Mouse (Mus musculus): ENCODE results near the gene Dmtf1. TPM values are rescaled to one million over a fixed set of nuclear protein-coding genes. Genes with fewer than 3 reads are reported as not detected.
"Not testable (repeated sequence)": the region's sequence is repeated elsewhere in the genome, so short reads cannot be mapped to it uniquely, and the experiment has no call there.

The Dmtf1 gene
- 10 to 100 TPM; 46.7 to 48.0 TPM for total RNA-seq (2021)

GRCm38 (mm10) chr5:9161456-9162041 lies at the start of gene Dmtf1:
TSS of gene Dmtf1 (minus strand) at chr5:9161776.
- intact Hi-C loops (cut with DNase I), result loop anchor here (5.0 kb wide), 1 partner anchor 106 kb away; the partner anchor contains the start of gene 9330182L06Rik

GRCm38 (mm10) chr5:9186467-9186866 lies 24.9 kb upstream of the Dmtf1 start:
- DNase-seq (ENCODE audit: extremely low spot score in 1 of 2, low spot score in 2 of 2), result no peak
- intact Hi-C loops (cut with DNase I), result no loop called here

More at GRCm38 (mm10) chr5:9161456-9162041, at the start of gene Dmtf1:
- DNase-seq (ENCODE audit: extremely low spot score in 1 of 2, low spot score in 2 of 2), result peak; percentile 90 to 93

- intact Hi-C loops (cut with DNase I), result loop anchor here (5.0 kb wide), 1 partner anchor 89 kb away; no protein-coding TSS in a partner anchor
- DNase-seq (ENCODE audit: extremely low spot score in 1 of 2, low spot score in 2 of 2), result no peak
Observed at GRCm38 (mm10) chr5:9173295-9173694, 11.7 kb upstream of the Dmtf1 start.

- intact Hi-C loops (cut with DNase I), result loop anchor here (2.0 to 5.0 kb wide), 2 partner anchors 93 to 257 kb away; no protein-coding TSS in a partner anchor
Observed at GRCm38 (mm10) chr5:9169328-9170005, 7.9 kb upstream of the Dmtf1 start.

GRCm38 (mm10) chr5:9166366-9166765 lies 4.8 kb upstream of the Dmtf1 start:
- intact Hi-C loops (cut with DNase I), result no loop called here

More at GRCm38 (mm10) chr5:9169328-9170005, 7.9 kb upstream of the Dmtf1 start:
- peak in 1 of 2 experiments; percentile 41 for DNase-seq (ENCODE audit: extremely low spot score in 1 of 2, low spot score in 2 of 2)

GRCm38 (mm10) chr5:9165151-9165550 lies 3.6 kb upstream of the Dmtf1 start:
- intact Hi-C loops (cut with DNase I); DNase-seq (ENCODE audit: extremely low spot score in 1 of 2, low spot score in 2 of 2): not testable (repeated sequence)

More at GRCm38 (mm10) chr5:9166366-9166765, 4.8 kb upstream of the Dmtf1 start:
- no peak for DNase-seq (ENCODE audit: extremely low spot score in 1 of 2, low spot score in 2 of 2)

GRCm38 (mm10) chr5:9163411-9163810 lies 1.8 kb upstream of the Dmtf1 start:
- no peak for DNase-seq (ENCODE audit: extremely low spot score in 1 of 2, low spot score in 2 of 2)
- intact Hi-C loops (cut with DNase I), result loop anchor here (5.0 kb wide), 1 partner anchor 104 kb away; the partner anchor contains the start of gene 9330182L06Rik

- intact Hi-C loops (cut with DNase I), result loop anchor here (5.0 kb wide), 1 partner anchor 105 kb away; the partner anchor contains the start of gene 9330182L06Rik
- peak in 1 of 2 experiments; percentile 16 for DNase-seq (ENCODE audit: extremely low spot score in 1 of 2, low spot score in 2 of 2)
Observed at GRCm38 (mm10) chr5:9162088-9162487, 512 bp upstream of the Dmtf1 start.

- intact Hi-C loops (cut with DNase I), result loop anchor here (5.0 kb wide), 1 partner anchor 106 kb away; the partner anchor contains the start of gene 9330182L06Rik
- DNase-seq (ENCODE audit: extremely low spot score in 1 of 2, low spot score in 2 of 2), result peak; percentile 19 to 83
Observed at GRCm38 (mm10) chr5:9160831-9161455, 633 bp downstream of the Dmtf1 start.

GRCm38 (mm10) chr5:9157336-9157735 lies 4.2 kb downstream of the Dmtf1 start:
- no peak for DNase-seq (ENCODE audit: extremely low spot score in 1 of 2, low spot score in 2 of 2)
- intact Hi-C loops (cut with DNase I), result no loop called here

- no peak for DNase-seq (ENCODE audit: extremely low spot score in 1 of 2, low spot score in 2 of 2)
- intact Hi-C loops (cut with DNase I), result no loop called here
Observed at GRCm38 (mm10) chr5:9156746-9157145, 4.8 kb downstream of the Dmtf1 start.

- intact Hi-C loops (cut with DNase I), result no loop called here
- DNase-seq (ENCODE audit: extremely low spot score in 1 of 2, low spot score in 2 of 2), result no peak
Observed at GRCm38 (mm10) chr5:9149273-9149850, 12.2 kb downstream of the Dmtf1 start.

GRCm38 (mm10) chr5:9142376-9142775 lies 19.2 kb downstream of the Dmtf1 start:
- intact Hi-C loops (cut with DNase I), result no loop called here
- DNase-seq (ENCODE audit: extremely low spot score in 1 of 2, low spot score in 2 of 2), result no peak

- intact Hi-C loops (cut with DNase I), result no loop called here
- DNase-seq (ENCODE audit: extremely low spot score in 1 of 2, low spot score in 2 of 2), result no peak
Observed at GRCm38 (mm10) chr5:9140724-9141123, 20.9 kb downstream of the Dmtf1 start.

GRCm38 (mm10) chr5:9135588-9135987 lies 26.0 kb downstream of the Dmtf1 start:
- intact Hi-C loops (cut with DNase I), result no loop called here
- no peak for DNase-seq (ENCODE audit: extremely low spot score in 1 of 2, low spot score in 2 of 2)

GRCm38 (mm10) chr5:9131786-9132185 lies 29.8 kb downstream of the Dmtf1 start:
- DNase-seq (ENCODE audit: extremely low spot score in 1 of 2, low spot score in 2 of 2), result no peak
- intact Hi-C loops (cut with DNase I), result no loop called here

GRCm38 (mm10) chr5:9128566-9128965 lies 33.0 kb downstream of the Dmtf1 start:
- intact Hi-C loops (cut with DNase I), result no loop called here
- DNase-seq (ENCODE audit: extremely low spot score in 1 of 2, low spot score in 2 of 2), result no peak

- intact Hi-C loops (cut with DNase I), result no loop called here
- no peak for DNase-seq (ENCODE audit: extremely low spot score in 1 of 2, low spot score in 2 of 2)
Observed at GRCm38 (mm10) chr5:9124134-9124533, 37.4 kb downstream of the Dmtf1 start.

- no peak for DNase-seq (ENCODE audit: extremely low spot score in 1 of 2, low spot score in 2 of 2)
- intact Hi-C loops (cut with DNase I), result no loop called here
Observed at GRCm38 (mm10) chr5:9114162-9114561, 47.4 kb downstream of the Dmtf1 start.
